ENCODE assay signal across 9 mouse cellular contexts in the genomic region with DNA sequence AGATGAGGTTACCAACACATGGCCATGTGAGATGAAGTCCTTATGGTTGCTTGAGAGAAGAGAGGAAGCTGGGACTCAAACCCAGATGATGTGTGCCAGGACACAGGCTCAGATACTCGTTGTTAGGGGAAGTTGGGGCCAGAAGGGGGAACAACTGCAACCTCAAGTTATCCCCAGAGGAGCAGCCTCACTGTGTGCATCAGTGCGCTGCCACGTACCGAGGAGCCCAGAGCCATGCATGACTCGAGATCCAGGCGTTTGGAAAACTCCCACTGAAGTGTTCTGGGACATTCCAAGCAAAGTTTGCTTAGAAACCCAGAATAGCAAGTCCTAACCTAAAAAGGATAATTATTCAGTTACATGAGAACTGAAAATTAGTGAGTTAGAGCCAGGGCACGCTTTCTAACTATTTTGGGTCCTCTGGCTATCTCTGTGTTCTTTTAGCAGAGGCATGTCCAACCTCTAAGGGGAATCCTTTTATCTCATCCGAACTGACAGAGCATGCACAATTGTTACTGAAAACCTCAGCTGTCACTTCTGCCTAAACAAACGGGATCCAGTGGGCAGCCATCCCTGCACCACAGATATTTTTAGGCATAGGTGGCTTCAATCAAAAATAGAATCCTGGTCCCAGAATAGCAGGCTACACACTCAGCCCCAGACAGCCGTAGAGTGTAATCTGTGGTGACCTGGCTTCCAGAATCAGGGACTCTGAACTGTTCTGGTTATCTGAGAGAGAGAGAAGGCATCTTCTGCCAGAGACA. TPM values are rescaled to one million over a fixed set of nuclear protein-coding genes. Genes with fewer than 3 reads are reported as not detected.
DNase-seq lines count a peak whose midpoint lies in the region; ATAC-seq and TF ChIP-seq lines count a peak whose summit lies in the region.
"Had no signal": no experiment of that assay in that cellular context is flagged by ENCODE, and none has a peak within 500 bp of the region (broad histone marks: within the 10 kb centered on the region; RNA-seq: fewer than 3 reads in every experiment).

No protein-coding gene starts in this region.

- no peaks in the 10 kb centered on the region for H3K36me3 ChIP-seq in intestine, embryonic 14.5 days (ENCODE audit: control insufficient read depth, insufficient read depth, low read length)
- H3K36me3 ChIP-seq in intestine, postnatal 0 days (ENCODE audit: control insufficient read depth, insufficient read depth): no peaks in the 10 kb centered on the region
- H3K36me3 ChIP-seq: limb, embryonic 12.5 days had no signal

- 0 out of 2 replicates have a peak overlapping the region, but pooled peaks have one; percentile 2 for H3K27ac ChIP-seq in intestine, embryonic 14.5 days (ENCODE audit: low read depth)
- no peak overlapping the region for H3K27ac ChIP-seq in intestine, postnatal 0 days (ENCODE audit: low read depth, low read length)
- H3K27ac ChIP-seq: limb, embryonic 12.5 days had no signal

- no peak overlapping the region for H3K4me3 ChIP-seq in intestine, embryonic 14.5 days (ENCODE audit: low read depth, low read length)
- H3K4me3 ChIP-seq in intestine, postnatal 0 days (ENCODE audit: low read depth, low read length): no peak overlapping the region
- H3K4me3 ChIP-seq: limb, embryonic 12.5 days had no signal

- H3K9ac ChIP-seq in intestine, embryonic 14.5 days (ENCODE audit: low read length): no peak overlapping the region
- H3K9ac ChIP-seq in intestine, postnatal 0 days (ENCODE audit: low read depth, low read length): no peak overlapping the region
- H3K9ac ChIP-seq: limb, embryonic 12.5 days had no signal

- H3K27me3 ChIP-seq in intestine, embryonic 14.5 days (replicated peaks; ENCODE audit: control insufficient read depth, insufficient read depth, low read length): no peaks in the 10 kb centered on the region
- H3K27me3 ChIP-seq in intestine, postnatal 0 days (replicated peaks; ENCODE audit: control insufficient read depth, insufficient read depth, low read length): no peaks in the 10 kb centered on the region
- H3K27me3 ChIP-seq: limb, embryonic 12.5 days had no signal

- peaks cover 8% of the 10 kb centered on the region; the same call in 1 of the 2 replicates for H3K4me1 ChIP-seq in intestine, embryonic 14.5 days (replicated peaks; ENCODE audit: control insufficient read depth, insufficient read depth, low read length)
- no peaks in the 10 kb centered on the region for H3K4me1 ChIP-seq in intestine, postnatal 0 days (replicated peaks; ENCODE audit: control insufficient read depth, insufficient read depth, low read length)

- WGBS in intestine, embryonic 14.5 days: 52% methylated on average over 10 of the region's 10 CpGs
- WGBS in intestine, postnatal 0 days: 56% methylated on average over 10 of the region's 10 CpGs

- intact Hi-C loops in left cerebral cortex, postnatal 14 days (cut with DNase I): no loop called here

- no peak for ATAC-seq in intestine, embryonic 14.5 days (replicated peaks; ENCODE audit: low FRiP score, low TSS enrichment, low read depth)
- ATAC-seq in intestine, postnatal 0 days: no peak
- peak; percentile 28; the same call in 1 of the 2 replicates for ATAC-seq in megakaryocyte-erythroid progenitor cell, adult 5-6 weeks (replicated peaks; ENCODE audit: low FRiP score, low TSS enrichment, poor library complexity, severe bottlenecking)

- no peak overlapping the region for H3K4me2 ChIP-seq in intestine, embryonic 14.5 days (ENCODE audit: low read length)
- no peak overlapping the region for H3K4me2 ChIP-seq in intestine, postnatal 0 days (replicated peaks; ENCODE audit: low read depth)
- H3K4me2 ChIP-seq: limb, embryonic 12.5 days had no signal

- TF ChIP-seq CTCF in intestine, postnatal 0 days (IDR thresholded peaks at IDR 0.05; ENCODE audit: low read depth): no peak

- H3K9me3 ChIP-seq in intestine, embryonic 14.5 days (ENCODE audit: control insufficient read depth, low read length): no peaks in the 10 kb centered on the region
- H3K9me3 ChIP-seq in intestine, postnatal 0 days (ENCODE audit: control insufficient read depth): no peaks in the 10 kb centered on the region
- H3K9me3 ChIP-seq: limb, embryonic 12.5 days had no signal

- no peak for DNase-seq in intestine, embryonic 14.5 days (ENCODE audit: low spot score)
- DNase-seq in B cell, adult 2 months: peak; percentile 73 to 78
- peak; percentile 63 for DNase-seq in heart, adult 8-10 months (ENCODE audit: low spot score)
- DNase-seq in left cerebral cortex, adult 18-20 months (ENCODE audit: low spot score in 2 of 2): no peak
- DNase-seq in adipocyte (ENCODE audit: low spot score): no peak
- no peak for DNase-seq in left cerebral cortex, postnatal 14 days (ENCODE audit: low spot score in 2 of 2)

RNA-seq across cellular contexts. Expression of a gene that starts 33.4 kb away (rescaled TPM):
- polyA plus RNA-seq in intestine, embryonic 14.5 days (2014; fragmentation: Nextera tagmentation; extraction: Ambion mirVana): 69.9 and 71.6 TPM in 2 replicates
- 55.5 and 57.9 TPM in 2 replicates for polyA plus RNA-seq in intestine, postnatal 0 days (2015; fragmentation: Nextera tagmentation; extraction: Ambion mirVana)
- 10 to 100 TPM; 39.6 to 52.2 (median 45.2) TPM for total RNA-seq in heart, adult 8-10 months (2022)
- total RNA-seq in megakaryocyte-erythroid progenitor cell, adult 5-6 weeks (2014; fragmentation: Nextera tagmentation): 69.5 and 73.1 TPM in 2 replicates
- 44.1 and 62.4 TPM in 2 replicates for total RNA-seq in megakaryocyte-erythroid progenitor cell, adult 5-6 weeks (2017)
- total RNA-seq in left cerebral cortex, adult 18-20 months (2021): 10 to 100 TPM; 57.6 to 57.9 TPM
- 10 to 100 TPM; 52.5 to 58.4 TPM for total RNA-seq in left cerebral cortex, postnatal 14 days (2021)

RNA-seq across cellular contexts. Expression of a gene that starts 37.1 kb away (rescaled TPM):
- 5.4 and 6.0 TPM in 2 replicates for polyA plus RNA-seq in intestine, embryonic 14.5 days (2014; fragmentation: Nextera tagmentation; extraction: Ambion mirVana)
- 16.1 and 16.5 TPM in 2 replicates for polyA plus RNA-seq in intestine, postnatal 0 days (2015; fragmentation: Nextera tagmentation; extraction: Ambion mirVana)
- total RNA-seq in heart, adult 8-10 months (2022): 1 to 10 TPM; 3.4 to 5.1 (median 4.5) TPM
- total RNA-seq in megakaryocyte-erythroid progenitor cell, adult 5-6 weeks (2014; fragmentation: Nextera tagmentation): 18.7 and 24.7 TPM in 2 replicates
- total RNA-seq in megakaryocyte-erythroid progenitor cell, adult 5-6 weeks (2017): 28.4 and 48.3 TPM in 2 replicates
- total RNA-seq in left cerebral cortex, adult 18-20 months (2021): 10 to 100 TPM; 51.6 to 52.7 TPM
- 10 to 100 TPM; 48.3 to 48.8 TPM for total RNA-seq in left cerebral cortex, postnatal 14 days (2021)

Comparison
In these comparisons a context has a peak if more than half of its experiments do, and no peak if none do; other contexts are left out.
1. DNase-seq: peak in B cell, adult 2 months (2 of 2) and heart, adult 8-10 months (single experiment); none in intestine, embryonic 14.5 days (single experiment), left cerebral cortex, adult 18-20 months (0 of 2), adipocyte (single experiment) and left cerebral cortex, postnatal 14 days (0 of 2).